Mouse (Mus musculus): ENCODE measurements around the gene Micall1. TPM values are rescaled to one million over a fixed set of nuclear protein-coding genes. Genes with fewer than 3 reads are reported as not detected.

Micall1 gene
- polyA plus RNA-seq, 1 experiment from 2014 or later = 1.0 TPM

- peaks cover 2% of the 10 kb centered on the region; the same call in 1 of the 2 replicates for H3K9me3 ChIP-seq (replicated peaks)
- 82% methylated on average over 6 of the region's 6 CpGs for WGBS (ENCODE audit: insufficient replicate concordance)
- H3K4me3 ChIP-seq (replicated peaks) = no peak overlapping the region
- no peak overlapping the region for H3K27ac ChIP-seq
- no peaks in the 10 kb centered on the region for H3K27me3 ChIP-seq
- H3K36me3 ChIP-seq = peaks cover 38% of the 10 kb centered on the region
- H3K9ac ChIP-seq = no peak overlapping the region
- H3K4me2 ChIP-seq = no peak overlapping the region
- no peaks in the 10 kb centered on the region; the same call in 1 of the 2 replicates for H3K4me1 ChIP-seq (replicated peaks)
- DNase-seq (no peak), ATAC-seq (ENCODE audit: low read depth) (no peak)
Observed at GRCm38 (mm10) chr15:79133191-79133661, 24.5 kb downstream of the Micall1 start.

DNA sequence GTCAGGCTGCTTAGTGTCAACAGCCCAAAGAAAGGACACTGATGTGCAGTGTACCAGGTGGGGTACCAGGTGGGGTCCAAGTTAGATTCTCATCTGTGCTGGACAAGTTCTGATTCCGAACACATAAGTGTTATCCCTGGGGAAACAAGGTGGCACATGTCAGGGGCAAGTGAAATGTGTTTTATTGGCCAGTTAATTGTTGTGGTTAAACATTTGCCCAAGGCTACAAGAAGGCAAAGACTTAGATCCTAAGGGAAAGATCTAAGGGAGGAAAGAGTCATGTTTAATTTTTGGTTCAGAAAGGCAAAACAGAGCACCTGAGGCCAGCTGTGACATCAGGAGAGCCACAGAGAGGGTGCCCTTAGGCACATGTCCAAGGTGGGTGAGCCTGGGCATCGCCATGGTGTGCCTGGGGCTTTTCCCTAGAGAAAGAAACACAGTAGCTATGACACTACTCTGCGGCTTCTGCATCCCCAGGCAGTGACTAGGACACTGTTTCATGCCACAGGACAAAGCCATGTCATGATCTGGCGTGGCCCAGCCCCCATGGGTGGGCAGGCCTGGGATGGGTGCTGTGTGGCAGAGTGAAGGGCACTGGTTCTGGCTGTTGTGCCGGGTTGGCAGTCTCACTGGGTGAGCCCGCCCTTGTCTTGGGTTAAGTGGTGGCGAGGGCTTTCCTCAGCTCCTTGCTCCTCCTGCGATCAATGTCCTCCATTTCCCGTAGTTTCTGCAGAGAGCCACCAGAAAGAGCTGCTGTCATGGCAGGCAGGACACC, 26.0 kb downstream of the Micall1 start:
- DNase-seq (no peak), ATAC-seq (ENCODE audit: low read depth) (no peak)
- H3K36me3 ChIP-seq = peaks cover 31% of the 10 kb centered on the region
- H3K27me3 ChIP-seq = no peaks in the 10 kb centered on the region
- H3K4me1 ChIP-seq (replicated peaks) = no peaks in the 10 kb centered on the region; the same call in 1 of the 2 replicates
- WGBS (ENCODE audit: insufficient replicate concordance) = 56% methylated on average over 9 of the region's 9 CpGs
- no peak overlapping the region for H3K9ac ChIP-seq
- H3K9me3 ChIP-seq (replicated peaks) = no peaks in the 10 kb centered on the region
- H3K4me3 ChIP-seq (replicated peaks) = no peak overlapping the region
- no peak overlapping the region for H3K4me2 ChIP-seq
- H3K27ac ChIP-seq = no peak overlapping the region

DNA sequence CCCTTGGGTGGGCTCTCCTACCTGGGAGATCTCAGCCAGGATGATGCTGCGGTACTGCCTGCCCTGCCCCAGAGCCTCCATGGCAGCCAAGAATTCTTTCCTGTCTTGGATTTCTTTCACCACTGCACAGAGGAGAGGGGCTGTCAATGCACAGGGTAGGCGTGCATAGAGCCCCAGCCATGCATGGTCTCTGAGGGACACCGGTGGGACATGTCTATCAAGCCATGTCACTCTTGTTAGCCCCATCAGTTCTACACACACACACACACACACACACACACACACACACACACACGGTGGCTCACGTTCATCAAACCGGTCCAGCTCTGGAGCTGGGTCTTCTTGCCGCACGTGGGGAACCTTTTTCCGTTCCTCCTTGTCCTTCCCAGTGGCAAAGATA, 26.6 kb downstream of the Micall1 start:
- Histone ChIP-seq H3K4me2 (no peak overlapping the region), H3K4me1 (replicated peaks) (peaks cover 6% of the 10 kb centered on the region), H3K9ac (no peak overlapping the region), H3K36me3 (peaks cover 25% of the 10 kb centered on the region), H3K4me3 (replicated peaks) (no peak overlapping the region), H3K9me3 (replicated peaks) (no peaks in the 10 kb centered on the region), H3K27ac (no peak overlapping the region), H3K27me3 (0 out of 2 replicates have a peak, but pooled peaks cover 6% of the 10 kb centered on the region)
- no peak for ATAC-seq (ENCODE audit: low read depth)
- DNase-seq = no peak
- WGBS (ENCODE audit: insufficient replicate concordance) = 72% methylated on average over 9 of the region's 9 CpGs

GRCm38 (mm10) chr15:79135783-79136575, 27.3 kb downstream of the Micall1 start:
- WGBS (ENCODE audit: insufficient replicate concordance) = 68% methylated on average over 11 of the region's 11 CpGs
- no peak for ATAC-seq (ENCODE audit: low read depth)
- 0 out of 2 replicates have a peak, but pooled peaks cover 6% of the 10 kb centered on the region for H3K27me3 ChIP-seq

GRCm38 (mm10) chr15:79139640-79140039, 30.9 kb downstream of the Micall1 start:
- H3K9me3 ChIP-seq (replicated peaks) = no peaks in the 10 kb centered on the region
- H3K36me3 ChIP-seq = peaks cover 15% of the 10 kb centered on the region
- no peak for DNase-seq
- ATAC-seq (ENCODE audit: low read depth) = no peak
- H3K4me1 ChIP-seq (replicated peaks) = peaks cover 32% of the 10 kb centered on the region
- no peak overlapping the region for H3K4me2 ChIP-seq
- 0 out of 2 replicates have a peak, but pooled peaks cover 6% of the 10 kb centered on the region for H3K27me3 ChIP-seq
- no peak overlapping the region for H3K9ac ChIP-seq
- 50% methylated on average over 10 of the region's 10 CpGs for WGBS (ENCODE audit: insufficient replicate concordance)
- H3K27ac ChIP-seq = no peak overlapping the region
- no peak overlapping the region for H3K4me3 ChIP-seq (replicated peaks)

More at GRCm38 (mm10) chr15:79135783-79136575, 27.3 kb downstream of the Micall1 start:
- Histone ChIP-seq H3K4me3 (replicated peaks) (no peak overlapping the region), H3K36me3 (peaks cover 21% of the 10 kb centered on the region), H3K27ac (no peak overlapping the region), H3K4me1 (replicated peaks) (peaks cover 12% of the 10 kb centered on the region), H3K9ac (no peak overlapping the region), H3K9me3 (replicated peaks) (no peaks in the 10 kb centered on the region), H3K4me2 (no peak overlapping the region)
- no peak for DNase-seq

GRCm38 (mm10) chr15:79140866-79141565, 32.3 kb downstream of the Micall1 start, which contains the start of the genes Polr2f and 1700088E04Rik:
Gene Polr2f (plus strand): TSS chr15:79141009.
Gene 1700088E04Rik (minus strand): TSS chr15:79141253.
- Histone ChIP-seq H3K4me1 (replicated peaks) (peaks cover 32% of the 10 kb centered on the region), H3K4me2 (peak within 1 kb of the TSS; percentile 95), H3K9me3 (replicated peaks) (no peaks in the 10 kb centered on the region), H3K4me3 (replicated peaks) (peak within 1 kb of the TSS; percentile 92), H3K9ac (peak within 1 kb of the TSS; percentile 92), H3K27ac (peak within 1 kb of the TSS; percentile 71), H3K27me3 (0 out of 2 replicates have a peak, but pooled peaks cover 6% of the 10 kb centered on the region), H3K36me3 (peaks cover 29% of the 10 kb centered on the region)
- ATAC-seq (ENCODE audit: low read depth) = peak; percentile 89
- DNase-seq = peak; percentile 93
- WGBS (ENCODE audit: insufficient replicate concordance) = under 1% methylated on average over 57 of the region's 57 CpGs

DNA sequence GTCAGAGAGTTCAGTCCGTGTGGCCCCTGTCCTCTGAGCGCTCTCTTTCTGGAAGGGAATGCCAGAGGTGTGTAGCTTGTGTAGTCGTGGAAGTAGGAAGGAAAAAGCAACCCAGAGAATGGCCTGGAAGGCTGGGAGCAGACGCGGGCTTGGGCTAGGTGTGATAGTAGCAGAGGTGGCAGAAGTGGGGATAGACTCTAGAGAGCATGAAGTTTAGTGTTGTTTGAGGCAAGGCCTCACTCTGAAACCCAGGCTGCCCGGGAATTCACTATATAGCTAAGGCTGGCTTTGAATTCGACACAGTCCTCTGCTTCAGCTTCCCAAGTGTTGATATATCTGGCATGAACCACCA, 32.8 kb downstream of the Micall1 start:
- H3K9me3 ChIP-seq (replicated peaks) = no peaks in the 10 kb centered on the region
- 0% methylated on average over 7 of the region's 7 CpGs for WGBS (ENCODE audit: insufficient replicate concordance)
- DNase-seq = no peak
- peak; percentile 57 for ATAC-seq (ENCODE audit: low read depth)
- H3K4me3 ChIP-seq (replicated peaks) = peak overlapping the region; percentile 92
- peak overlapping the region; percentile 95 for H3K4me2 ChIP-seq
- peak overlapping the region; percentile 71 for H3K27ac ChIP-seq
- H3K27me3 ChIP-seq = 0 out of 2 replicates have a peak, but pooled peaks cover 6% of the 10 kb centered on the region
- peaks cover 32% of the 10 kb centered on the region for H3K4me1 ChIP-seq (replicated peaks)
- peak overlapping the region; percentile 92 for H3K9ac ChIP-seq
- H3K36me3 ChIP-seq = peaks cover 34% of the 10 kb centered on the region

- H3K4me3 ChIP-seq (replicated peaks) = no peak overlapping the region
- H3K27me3 ChIP-seq = 0 out of 2 replicates have a peak, but pooled peaks cover 6% of the 10 kb centered on the region
- ATAC-seq (ENCODE audit: low read depth) (no peak), DNase-seq (no peak)
- peaks cover 32% of the 10 kb centered on the region for H3K4me1 ChIP-seq (replicated peaks)
- peaks cover 52% of the 10 kb centered on the region for H3K36me3 ChIP-seq
- no peaks in the 10 kb centered on the region for H3K9me3 ChIP-seq (replicated peaks)
- H3K27ac ChIP-seq = no peak overlapping the region
- no peak overlapping the region for H3K9ac ChIP-seq
- WGBS (ENCODE audit: insufficient replicate concordance) = 83% methylated on average over 12 of the region's 12 CpGs
- no peak overlapping the region for H3K4me2 ChIP-seq
Observed at GRCm38 (mm10) chr15:79143316-79143715, 34.6 kb downstream of the Micall1 start.

DNA sequence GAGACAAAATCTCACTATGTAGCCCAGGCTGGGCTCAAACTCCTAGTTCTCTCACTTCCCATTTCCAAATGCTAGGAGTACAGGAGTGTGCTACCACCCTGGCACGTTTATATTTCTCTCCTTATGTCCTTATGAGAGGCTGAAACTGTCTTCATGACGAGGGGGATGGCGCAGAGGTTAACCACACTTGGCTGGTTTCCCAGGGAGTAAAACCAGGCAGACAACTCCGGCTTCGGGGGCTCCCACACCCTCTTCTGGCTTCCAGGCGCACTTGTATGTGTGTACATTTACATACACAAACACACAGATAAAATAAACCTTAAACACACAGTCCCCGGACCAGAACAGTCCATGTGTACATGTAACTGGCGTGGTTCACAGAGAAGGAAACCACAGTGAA, 35.3 kb downstream of the Micall1 start:
- no peak for ATAC-seq (ENCODE audit: low read depth)
- Histone ChIP-seq H3K4me1 (replicated peaks) (peaks cover 32% of the 10 kb centered on the region), H3K36me3 (peaks cover 58% of the 10 kb centered on the region), H3K27ac (no peak overlapping the region), H3K9me3 (replicated peaks) (no peaks in the 10 kb centered on the region), H3K27me3 (0 out of 2 replicates have a peak, but pooled peaks cover 6% of the 10 kb centered on the region), H3K4me2 (no peak overlapping the region), H3K4me3 (replicated peaks) (no peak overlapping the region), H3K9ac (no peak overlapping the region)
- 71% methylated on average over 8 of the region's 8 CpGs for WGBS (ENCODE audit: insufficient replicate concordance)
- DNase-seq = no peak

DNA sequence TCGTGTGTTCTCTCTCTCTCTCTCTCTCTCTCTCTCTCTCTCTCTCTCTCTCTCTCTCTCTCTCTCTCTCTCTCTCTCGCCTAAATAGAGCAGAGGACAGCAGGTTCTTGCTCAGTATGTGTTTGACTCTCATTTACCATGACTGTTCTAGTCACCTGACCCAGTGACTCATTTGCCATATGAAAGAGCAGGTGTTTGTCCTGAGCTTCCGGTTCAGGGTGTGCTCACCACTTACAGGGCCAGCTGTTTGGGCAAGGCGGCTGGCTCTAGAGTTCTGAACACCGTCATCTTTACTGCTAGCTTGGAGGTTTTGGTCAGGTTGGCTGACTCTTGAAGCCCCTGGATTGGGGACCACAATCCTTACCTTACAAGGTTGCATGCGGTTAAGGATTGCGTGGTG, 36.8 kb downstream of the Micall1 start:
- Histone ChIP-seq H3K4me2 (no peak overlapping the region), H3K9me3 (replicated peaks) (no peaks in the 10 kb centered on the region), H3K36me3 (peaks cover 71% of the 10 kb centered on the region), H3K27ac (no peak overlapping the region), H3K4me1 (replicated peaks) (peaks cover 23% of the 10 kb centered on the region), H3K9ac (no peak overlapping the region), H3K27me3 (no peaks in the 10 kb centered on the region), H3K4me3 (replicated peaks) (no peak overlapping the region)
- no peak for ATAC-seq (ENCODE audit: low read depth)
- DNase-seq = no peak
- 80% methylated on average over 7 of the region's 7 CpGs for WGBS (ENCODE audit: insufficient replicate concordance)

Data from liver, embryonic 13.5 days (tissue).